Mouse (Mus musculus): ENCODE measurements around the gene Atp10a. TPM values are rescaled to one million over a fixed set of nuclear protein-coding genes. Genes with fewer than 3 reads are reported as not detected.

The Atp10a gene
- polyA plus RNA-seq, 1 experiment from 2014 or later = 1.4 TPM

- Histone ChIP-seq H3K9me3 (ENCODE audit: control insufficient read depth, low read length) (no peaks in the 10 kb centered on the region), H3K4me2 (ENCODE audit: low read length) (no peak overlapping the region), H3K27me3 (replicated peaks; ENCODE audit: control insufficient read depth, insufficient read depth, low read length) (no peaks in the 10 kb centered on the region), H3K9ac (replicated peaks; ENCODE audit: low read depth, low read length) (no peak overlapping the region), H3K27ac (ENCODE audit: low read length) (no peak overlapping the region), H3K36me3 (ENCODE audit: control insufficient read depth, insufficient read depth) (no peaks in the 10 kb centered on the region), H3K4me1 (replicated peaks; ENCODE audit: control insufficient read depth, insufficient read depth, low read length) (peaks cover 7% of the 10 kb centered on the region), H3K4me3 (replicated peaks; ENCODE audit: low read length) (no peak overlapping the region)
- no peak for ATAC-seq
- WGBS = 93% methylated on average over 1 of the region's 1 CpGs
Measured at GRCm38 (mm10) chr7:58685967-58686366, 30.0 kb downstream of the Atp10a start.

- peak; percentile 23; the same call in 1 of the 2 replicates for ATAC-seq
- Histone ChIP-seq H3K4me2 (ENCODE audit: low read length) (no peak overlapping the region), H3K27ac (ENCODE audit: low read length) (no peak overlapping the region), H3K36me3 (ENCODE audit: control insufficient read depth, insufficient read depth) (no peaks in the 10 kb centered on the region), H3K27me3 (replicated peaks; ENCODE audit: control insufficient read depth, insufficient read depth, low read length) (no peaks in the 10 kb centered on the region), H3K4me1 (replicated peaks; ENCODE audit: control insufficient read depth, insufficient read depth, low read length) (peaks cover 9% of the 10 kb centered on the region), H3K9ac (replicated peaks; ENCODE audit: low read depth, low read length) (no peak overlapping the region), H3K9me3 (ENCODE audit: control insufficient read depth, low read length) (no peaks in the 10 kb centered on the region), H3K4me3 (replicated peaks; ENCODE audit: low read length) (no peak overlapping the region)
- 75% methylated on average over 5 of the region's 5 CpGs for WGBS
Measured at GRCm38 (mm10) chr7:58686573-58686972, 30.6 kb downstream of the Atp10a start.

- 79% methylated on average over 2 of the region's 2 CpGs for WGBS
- Histone ChIP-seq H3K4me3 (replicated peaks; ENCODE audit: low read length) (no peak overlapping the region), H3K4me1 (replicated peaks; ENCODE audit: control insufficient read depth, insufficient read depth, low read length) (peaks cover 9% of the 10 kb centered on the region), H3K36me3 (ENCODE audit: control insufficient read depth, insufficient read depth) (no peaks in the 10 kb centered on the region), H3K9me3 (ENCODE audit: control insufficient read depth, low read length) (no peaks in the 10 kb centered on the region), H3K9ac (replicated peaks; ENCODE audit: low read depth, low read length) (no peak overlapping the region), H3K27me3 (replicated peaks; ENCODE audit: control insufficient read depth, insufficient read depth, low read length) (no peaks in the 10 kb centered on the region), H3K4me2 (ENCODE audit: low read length) (no peak overlapping the region), H3K27ac (ENCODE audit: low read length) (no peak overlapping the region)
- no peak for ATAC-seq
Measured at GRCm38 (mm10) chr7:58686997-58687396, 31.0 kb downstream of the Atp10a start.

GRCm38 (mm10) chr7:58690069-58690923 lies 34.3 kb downstream of the Atp10a start:
- Histone ChIP-seq H3K27me3 (replicated peaks; ENCODE audit: control insufficient read depth, insufficient read depth, low read length) (no peaks in the 10 kb centered on the region), H3K9ac (replicated peaks; ENCODE audit: low read depth, low read length) (0 out of 2 replicates have a peak overlapping the region, but pooled peaks have one; percentile 22)

GRCm38 (mm10) chr7:58690997-58691596 lies 35.1 kb downstream of the Atp10a start:
- H3K9ac ChIP-seq (replicated peaks; ENCODE audit: low read depth, low read length) = no peak overlapping the region
- no peaks in the 10 kb centered on the region for H3K27me3 ChIP-seq (replicated peaks; ENCODE audit: control insufficient read depth, insufficient read depth, low read length)
- H3K9me3 ChIP-seq (ENCODE audit: control insufficient read depth, low read length) = no peaks in the 10 kb centered on the region
- peaks cover 14% of the 10 kb centered on the region for H3K4me1 ChIP-seq (replicated peaks; ENCODE audit: control insufficient read depth, insufficient read depth, low read length)
- no peak overlapping the region for H3K27ac ChIP-seq (ENCODE audit: low read length)
- no peak overlapping the region for H3K4me2 ChIP-seq (ENCODE audit: low read length)
- no peaks in the 10 kb centered on the region for H3K36me3 ChIP-seq (ENCODE audit: control insufficient read depth, insufficient read depth)
- no peak for ATAC-seq
- WGBS = 78% methylated on average over 6 of the region's 6 CpGs
- no peak overlapping the region for H3K4me3 ChIP-seq (replicated peaks; ENCODE audit: low read length)

More at GRCm38 (mm10) chr7:58690069-58690923, 34.3 kb downstream of the Atp10a start:
- Histone ChIP-seq H3K4me1 (replicated peaks; ENCODE audit: control insufficient read depth, insufficient read depth, low read length) (peaks cover 14% of the 10 kb centered on the region), H3K27ac (ENCODE audit: low read length) (peak overlapping the region; percentile 41), H3K36me3 (ENCODE audit: control insufficient read depth, insufficient read depth) (no peaks in the 10 kb centered on the region), H3K4me3 (replicated peaks; ENCODE audit: low read length) (no peak overlapping the region), H3K9me3 (ENCODE audit: control insufficient read depth, low read length) (no peaks in the 10 kb centered on the region), H3K4me2 (ENCODE audit: low read length) (no peak overlapping the region)
- WGBS = 45% methylated on average over 6 of the region's 6 CpGs
- ATAC-seq = peak; percentile 54

GRCm38 (mm10) chr7:58692704-58693103 lies 36.7 kb downstream of the Atp10a start:
- Histone ChIP-seq H3K4me1 (replicated peaks; ENCODE audit: control insufficient read depth, insufficient read depth, low read length) (peaks cover 16% of the 10 kb centered on the region), H3K36me3 (ENCODE audit: control insufficient read depth, insufficient read depth) (no peaks in the 10 kb centered on the region), H3K9ac (replicated peaks; ENCODE audit: low read depth, low read length) (no peak overlapping the region), H3K9me3 (ENCODE audit: control insufficient read depth, low read length) (no peaks in the 10 kb centered on the region), H3K27me3 (replicated peaks; ENCODE audit: control insufficient read depth, insufficient read depth, low read length) (no peaks in the 10 kb centered on the region), H3K27ac (ENCODE audit: low read length) (no peak overlapping the region), H3K4me2 (ENCODE audit: low read length) (no peak overlapping the region), H3K4me3 (replicated peaks; ENCODE audit: low read length) (no peak overlapping the region)
- WGBS = 58% methylated on average over 2 of the region's 2 CpGs
- ATAC-seq = no peak

GRCm38 (mm10) chr7:58693342-58693741 lies 37.4 kb downstream of the Atp10a start:
- Histone ChIP-seq H3K27me3 (replicated peaks; ENCODE audit: control insufficient read depth, insufficient read depth, low read length) (no peaks in the 10 kb centered on the region), H3K9me3 (ENCODE audit: control insufficient read depth, low read length) (no peaks in the 10 kb centered on the region), H3K4me2 (ENCODE audit: low read length) (no peak overlapping the region), H3K9ac (replicated peaks; ENCODE audit: low read depth, low read length) (no peak overlapping the region), H3K36me3 (ENCODE audit: control insufficient read depth, insufficient read depth) (no peaks in the 10 kb centered on the region), H3K4me1 (replicated peaks; ENCODE audit: control insufficient read depth, insufficient read depth, low read length) (peaks cover 16% of the 10 kb centered on the region), H3K4me3 (replicated peaks; ENCODE audit: low read length) (no peak overlapping the region), H3K27ac (ENCODE audit: low read length) (no peak overlapping the region)
- WGBS = 23% methylated on average over 3 of the region's 3 CpGs
- no peak for ATAC-seq

GRCm38 (mm10) chr7:58695661-58696060 lies 39.7 kb downstream of the Atp10a start:
- 94% methylated on average over 1 of the region's 1 CpGs for WGBS

GRCm38 (mm10) chr7:58697092-58697491 lies 41.1 kb downstream of the Atp10a start:
- no peaks in the 10 kb centered on the region for H3K27me3 ChIP-seq (replicated peaks; ENCODE audit: control insufficient read depth, insufficient read depth, low read length)
- ATAC-seq = no peak
- no peaks in the 10 kb centered on the region for H3K9me3 ChIP-seq (ENCODE audit: control insufficient read depth, low read length)
- no peaks in the 10 kb centered on the region for H3K36me3 ChIP-seq (ENCODE audit: control insufficient read depth, insufficient read depth)
- H3K4me1 ChIP-seq (replicated peaks; ENCODE audit: control insufficient read depth, insufficient read depth, low read length) = peaks cover 7% of the 10 kb centered on the region; the same call in 1 of the 2 replicates
- no peak overlapping the region for H3K4me3 ChIP-seq (replicated peaks; ENCODE audit: low read length)
- H3K9ac ChIP-seq (replicated peaks; ENCODE audit: low read depth, low read length) = no peak overlapping the region
- H3K27ac ChIP-seq (ENCODE audit: low read length) = no peak overlapping the region
- 51% methylated on average over 2 of the region's 2 CpGs for WGBS
- no peak overlapping the region for H3K4me2 ChIP-seq (ENCODE audit: low read length)

More at GRCm38 (mm10) chr7:58695661-58696060, 39.7 kb downstream of the Atp10a start:
- Histone ChIP-seq H3K4me2 (ENCODE audit: low read length) (no peak overlapping the region), H3K9ac (replicated peaks; ENCODE audit: low read depth, low read length) (no peak overlapping the region), H3K36me3 (ENCODE audit: control insufficient read depth, insufficient read depth) (no peaks in the 10 kb centered on the region), H3K27ac (ENCODE audit: low read length) (no peak overlapping the region), H3K9me3 (ENCODE audit: control insufficient read depth, low read length) (no peaks in the 10 kb centered on the region), H3K4me1 (replicated peaks; ENCODE audit: control insufficient read depth, insufficient read depth, low read length) (peaks cover 9% of the 10 kb centered on the region; the same call in 1 of the 2 replicates), H3K4me3 (replicated peaks; ENCODE audit: low read length) (no peak overlapping the region), H3K27me3 (replicated peaks; ENCODE audit: control insufficient read depth, insufficient read depth, low read length) (no peaks in the 10 kb centered on the region)
- no peak for ATAC-seq
